Mouse (Mus musculus) liver, embryonic 14.5 days (tissue): ENCODE results near the gene Pak1ip1. TPM values are rescaled to one million over a fixed set of nuclear protein-coding genes. Genes with fewer than 3 reads are reported as not detected.

Experiments
- ATAC-seq: fragments of 200-750 bp; cut with Nextera tagmentation; 2 replicates; pipeline ENCODE4 v1.8.0; 2017; ENCODE audit warnings: moderate number of reproducible peaks, mild to moderate bottlenecking, moderate library complexity; ENCODE audit not compliant: insufficient read depth
- DNase-seq, 3 experiments: peaks; one replicate each; pipeline ENCODE4 v3.0.0-alpha.2; 2012 to 2013; ENCODE audit warnings: low read depth in 3 of 3, low spot score in 3 of 3
- H3K27ac ChIP-seq: fragments of 300-500 bp; sonication (generic); 2 replicates; pipeline ENCODE4 v1.5.1; 2014; ENCODE audit warnings: moderate library complexity, mild to moderate bottlenecking, control low read depth, inconsistent platforms
- H3K27me3 ChIP-seq: fragments of 300-500 bp; sonication (generic); 2 replicates; pipeline ENCODE4 v1.6.1; 2014; ENCODE audit warnings: mild to moderate bottlenecking, low read length, moderate library complexity; ENCODE audit not compliant: control insufficient read depth, insufficient read depth
- H3K36me3 ChIP-seq: fragments of 300-500 bp; sonication (generic); replicated peaks from 2 replicates; pipeline ENCODE4 v1.6.1; 2014; ENCODE audit warnings: low read depth; ENCODE audit not compliant: control insufficient read depth, insufficient read depth
- H3K4me1 ChIP-seq, 2 experiments: fragments of 200-500 bp in 1 of 2; fragments of 300-500 bp in 1 of 2; sonication (generic) in 1 of 2; replicated peaks; 2 replicates each; pipeline ENCODE4 v1.6.1; 2012 to 2014; ENCODE audit warnings: antibody characterized with exemption in 1 of 2, inconsistent platforms in 1 of 2, low read length in 1 of 2; ENCODE audit not compliant: control insufficient read depth in 2 of 2, insufficient read depth in 2 of 2
- H3K4me2 ChIP-seq: fragments of 300-500 bp; sonication (generic); 2 replicates; pipeline ENCODE4 v1.6.1; 2014; ENCODE audit warnings: low read depth, mild to moderate bottlenecking, control low read depth, moderate library complexity
- H3K4me3 ChIP-seq, 2 experiments: fragments of 200-500 bp in 1 of 2; fragments of 300-500 bp in 1 of 2; sonication (generic) in 1 of 2; 2 replicates each; pipeline ENCODE4 v1.5.1; 2012 to 2014; ENCODE audit warnings: low read depth in 2 of 2, low read length in 2 of 2, mild to moderate bottlenecking in 2 of 2, control low read depth in 1 of 2, inconsistent platforms in 1 of 2, moderate library complexity in 1 of 2; ENCODE audit not compliant: insufficient read depth in 1 of 2
- H3K9ac ChIP-seq: fragments of 300-500 bp; sonication (generic); replicated peaks from 2 replicates; pipeline ENCODE4 v1.6.1; 2014; ENCODE audit warnings: mild to moderate bottlenecking, control low read depth, moderate library complexity
- H3K9me3 ChIP-seq: fragments of 300-500 bp; sonication (generic); 2 replicates; pipeline ENCODE4 v1.6.1; 2016; ENCODE audit warnings: low read length, mixed read lengths; ENCODE audit not compliant: control insufficient read depth
- CTCF ChIP-seq: IDR thresholded peaks from 2 replicates; pipeline ENCODE4 v1.5.1; 2016; ENCODE audit warnings: antibody characterized with exemption, low read depth, control low read depth
- EP300 ChIP-seq: IDR thresholded peaks from 2 replicates; pipeline ENCODE4 v1.6.1; 2016; ENCODE audit warnings: antibody characterized with exemption, low read depth
- WGBS: fragments of 180-500 bp; shearing (Covaris S2); extraction: QIAGEN DNeasy Blood & Tissue Kit; methylation state at CpG from one replicate; pipeline ENCODE4 v1.1.7; 2014; ENCODE audit not compliant: insufficient replicate concordance; 5-methylcytosine and 5-hydroxymethylcytosine counted together
- polyA plus RNA-seq, 2 experiments: library from polyadenylated mRNA; depleted of rRNA in 1 of 2; stranded (reverse) in 1 of 2; unstranded in 1 of 2; fragments of >200 nt; fragmentation: Nextera tagmentation in 1 of 2; extraction: Ambion mirVana in 1 of 2; gene quantifications; 2 replicates each; pipeline versions ENCODE4 v1.2.1 to v1.2.3; 2012 to 2014

The Pak1ip1 gene
- polyA plus RNA-seq (2012; rRNA removed) (32.5 and 51.0 TPM in 2 replicates), polyA plus RNA-seq (2014; fragmentation: Nextera tagmentation; extraction: Ambion mirVana) (60.0 and 65.4 TPM in 2 replicates)

DNA sequence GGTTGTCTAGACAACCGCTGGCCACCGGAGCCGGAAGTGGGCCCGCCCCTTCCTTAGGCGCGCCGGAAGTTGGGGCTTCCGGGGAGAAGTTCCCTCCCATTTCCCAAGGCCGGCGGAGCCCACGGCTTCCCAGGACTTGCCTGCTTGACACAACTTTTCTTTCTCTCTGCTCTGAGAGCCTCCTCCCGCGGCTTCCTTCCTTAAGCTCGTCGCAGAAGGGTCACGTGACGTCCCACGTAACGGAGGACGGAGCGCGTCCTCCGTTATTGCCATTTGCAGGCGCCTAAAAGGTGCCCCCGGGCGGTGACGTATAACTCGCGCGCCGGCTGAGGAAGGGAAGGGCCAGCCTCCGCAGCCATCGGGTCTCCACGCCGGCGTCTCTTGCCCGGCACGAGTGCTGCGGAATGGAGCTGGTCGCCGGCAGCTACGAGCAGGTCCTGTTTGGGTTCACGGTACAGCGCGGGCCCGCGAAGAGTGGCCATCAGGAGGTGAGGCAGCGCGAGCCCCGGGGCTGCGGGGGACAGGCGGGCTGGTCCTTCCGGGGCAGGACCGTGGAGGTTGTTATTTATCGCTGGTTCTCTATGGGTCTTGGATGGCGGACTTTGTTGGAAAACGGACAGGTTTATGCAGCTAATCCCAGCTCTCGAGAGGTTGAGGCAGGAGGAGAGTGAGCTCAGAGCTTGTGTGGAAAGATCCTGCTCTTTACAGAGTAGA, at the start of gene Pak1ip1:
Gene Pak1ip1 (plus strand): TSS at position 98 of the 714 bp plus-strand sequence.
- WGBS = under 1% methylated on average over 58 of the region's 58 CpGs
- 0 out of 2 replicates have a peak, but pooled peaks have one; percentile 2 for TF ChIP-seq CTCF
- TF ChIP-seq EP300 = peak; percentile 42; the same call in 1 of the 2 replicates
- Histone ChIP-seq H3K27ac (peak within 1 kb of the TSS; percentile 79), H3K27me3 (no peaks in the 10 kb centered on the region), H3K4me2 (peak within 1 kb of the TSS; percentile 98), H3K4me1 (peaks cover 14 to 15% of the 10 kb centered on the region in 2 experiments), H3K36me3 (peaks cover 17% of the 10 kb centered on the region), H3K9me3 (no peaks in the 10 kb centered on the region), H3K4me3 (peak within 1 kb of the TSS; percentile 87 to 96), H3K9ac (peak within 1 kb of the TSS; percentile 77)
- DNase-seq (peak; percentile 81 to 84 (median 81)), ATAC-seq (peak; percentile 91)

DNA sequence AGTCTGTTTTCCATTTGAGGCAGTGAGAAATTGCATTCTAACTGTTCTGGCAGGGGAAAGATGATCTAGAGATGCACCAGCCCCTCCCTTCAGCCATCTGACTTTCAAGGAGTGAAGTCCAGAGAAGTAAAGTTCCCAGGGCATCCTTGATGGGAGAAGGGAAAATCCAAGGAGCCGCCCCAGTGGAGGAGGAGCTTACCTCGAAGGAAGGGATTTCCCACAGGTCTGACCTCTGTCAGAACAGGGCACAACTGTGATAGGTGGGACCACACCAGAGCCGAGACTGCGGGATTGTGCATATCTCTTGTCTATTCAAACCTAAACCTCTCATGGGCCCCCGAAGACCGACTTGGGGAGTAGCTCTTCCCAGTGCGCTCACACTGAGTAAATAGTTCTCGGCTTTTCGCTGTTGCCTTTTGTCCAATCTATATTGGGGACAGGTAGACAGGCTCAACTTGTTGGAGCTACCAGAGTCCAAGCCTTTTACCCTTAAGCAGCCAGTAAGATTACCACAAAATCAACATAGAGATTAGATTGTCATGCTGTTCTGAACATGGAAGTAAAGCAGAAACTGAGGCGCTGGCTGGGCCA, 49.3 kb upstream of the Pak1ip1 start:
- no peak overlapping the region for H3K4me3 ChIP-seq
- TF ChIP-seq EP300 (no peak), CTCF (no peak)
- ATAC-seq (no peak), DNase-seq (no peak)
- no peak overlapping the region for H3K9ac ChIP-seq
- no peak overlapping the region for H3K27ac ChIP-seq
- H3K4me1 ChIP-seq = no peaks in the 10 kb centered on the region; a peak in 1 of 4 replicates
- WGBS = 73% methylated on average over 10 of the region's 10 CpGs
- H3K4me2 ChIP-seq = no peak overlapping the region
- no peaks in the 10 kb centered on the region for H3K36me3 ChIP-seq
- no peaks in the 10 kb centered on the region for H3K9me3 ChIP-seq
- no peaks in the 10 kb centered on the region for H3K27me3 ChIP-seq

DNA sequence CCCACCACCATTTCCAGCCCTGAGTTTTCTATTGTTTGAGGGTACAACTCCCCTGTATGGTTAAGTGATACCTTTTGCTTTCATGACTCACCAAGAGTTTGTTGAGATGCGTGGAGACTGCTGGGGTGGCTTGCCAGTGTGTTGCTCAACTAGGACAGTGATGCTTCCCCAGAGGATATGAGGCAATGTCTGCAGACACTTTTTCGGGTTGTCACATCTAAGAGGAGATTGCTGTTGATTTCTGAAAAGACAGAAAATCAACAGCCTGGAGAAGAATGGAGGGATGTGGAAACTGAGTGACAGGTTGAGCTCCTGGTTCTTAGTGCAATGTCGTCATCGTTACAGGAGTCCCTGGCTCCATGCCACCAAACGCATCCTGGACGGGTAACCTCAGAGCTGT, 47.6 kb upstream of the Pak1ip1 start:
- Histone ChIP-seq H3K9ac (no peak overlapping the region), H3K27ac (no peak overlapping the region), H3K27me3 (no peaks in the 10 kb centered on the region), H3K9me3 (no peaks in the 10 kb centered on the region), H3K4me2 (no peak overlapping the region), H3K36me3 (no peaks in the 10 kb centered on the region), H3K4me1 (no peaks in the 10 kb centered on the region), H3K4me3 (no peak overlapping the region)
- TF ChIP-seq EP300 (no peak), CTCF (no peak)
- no peak for ATAC-seq
- 57% methylated on average over 6 of the region's 6 CpGs for WGBS
- peak in 1 of 3 experiments; percentile 16 for DNase-seq

DNA sequence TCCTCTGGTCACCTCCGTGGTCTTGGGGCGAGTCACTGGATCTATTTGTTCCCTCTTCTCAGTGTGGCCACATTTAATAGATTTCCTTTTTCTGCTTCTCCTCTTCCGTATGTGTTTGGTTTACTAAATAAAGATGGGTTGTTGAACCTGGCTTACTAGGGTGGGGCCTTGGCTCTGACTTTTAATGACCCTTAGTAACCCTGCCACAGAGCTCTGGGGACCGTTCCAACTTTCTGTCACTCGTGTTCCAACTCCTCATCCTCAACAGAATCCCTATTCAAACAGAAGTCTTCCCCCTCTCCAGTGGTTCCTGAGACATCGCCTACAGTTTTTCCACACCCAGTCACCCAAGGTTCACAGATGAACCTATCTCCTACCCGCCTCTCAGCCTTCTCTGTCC, 45.0 kb upstream of the Pak1ip1 start:
- no peak for DNase-seq

DNA sequence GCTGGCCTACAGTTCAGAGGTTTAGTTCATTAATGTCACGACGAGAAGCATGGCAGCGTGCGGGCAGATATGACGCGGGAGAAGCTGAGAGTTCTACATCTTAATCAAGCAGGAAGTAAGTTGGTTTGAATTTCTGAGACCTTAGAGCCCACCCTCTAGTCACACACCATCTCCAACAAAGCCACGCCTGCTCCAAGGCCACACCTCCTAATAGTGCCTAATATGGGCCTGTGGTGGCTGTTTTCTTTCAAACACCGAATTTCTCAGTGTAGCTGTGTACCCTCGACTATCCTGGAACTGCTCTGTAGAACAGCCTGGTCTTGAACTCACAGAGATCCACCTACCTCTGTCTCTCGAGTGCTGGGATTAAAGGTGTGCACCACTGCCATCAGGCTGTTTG, 33.2 kb upstream of the Pak1ip1 start:
- DNase-seq (no peak), ATAC-seq (no peak)
- Histone ChIP-seq H3K4me3 (no peak overlapping the region), H3K27ac (no peak overlapping the region), H3K9ac (no peak overlapping the region), H3K9me3 (no peaks in the 10 kb centered on the region), H3K36me3 (no peaks in the 10 kb centered on the region), H3K4me2 (no peak overlapping the region), H3K4me1 (peaks cover 0 to 4% of the 10 kb centered on the region in 2 experiments; a peak in 2 of 4 replicates), H3K27me3 (no peaks in the 10 kb centered on the region)
- TF ChIP-seq EP300 = no peak
- no peak for TF ChIP-seq CTCF
- 65% methylated on average over 10 of the region's 10 CpGs for WGBS

More for the DNA sequence above, 45.0 kb upstream of the Pak1ip1 start:
- Histone ChIP-seq H3K4me1 (no peaks in the 10 kb centered on the region), H3K4me3 (no peak overlapping the region), H3K27ac (no peak overlapping the region), H3K4me2 (no peak overlapping the region), H3K36me3 (no peaks in the 10 kb centered on the region), H3K9me3 (no peaks in the 10 kb centered on the region), H3K9ac (no peak overlapping the region), H3K27me3 (no peaks in the 10 kb centered on the region)
- WGBS = 66% methylated on average over 7 of the region's 7 CpGs
- no peak for TF ChIP-seq EP300
- no peak for TF ChIP-seq CTCF
- ATAC-seq = no peak
